ENCODE assay signal across 13 mouse cellular contexts in genomic region chr6:85218684-85219445, GRCm38 (mm10). TPM values are rescaled to one million over a fixed set of nuclear protein-coding genes. Genes with fewer than 3 reads are reported as not detected.
A peak's percentile ranks its signal among the peaks of the same experiment; 100 is the strongest.
DNase-seq lines count a peak whose midpoint lies in the region; ATAC-seq lines count a peak whose summit lies in the region.
"Had no signal": no experiment of that assay in that cellular context is flagged by ENCODE, and none has a peak within 500 bp of the region (broad histone marks: within the 10 kb centered on the region; RNA-seq: fewer than 3 reads in every experiment).

No protein-coding gene starts in this region.

- H3K9me3 ChIP-seq in heart, embryonic 10.5 days: no peaks in the 10 kb centered on the region
- H3K9me3 ChIP-seq in embryonic facial prominence, embryonic 11.5 days (replicated peaks; ENCODE audit: control insufficient read depth, low read length): no peaks in the 10 kb centered on the region
- H3K9me3 ChIP-seq in hindbrain, embryonic 15.5 days: no peaks in the 10 kb centered on the region
- H3K9me3 ChIP-seq: stomach, embryonic 15.5 days had no signal

- H3K36me3 ChIP-seq in heart, embryonic 10.5 days: no peaks in the 10 kb centered on the region
- no peaks in the 10 kb centered on the region for H3K36me3 ChIP-seq in embryonic facial prominence, embryonic 11.5 days (replicated peaks; ENCODE audit: control insufficient read depth, insufficient read depth, low read depth, low read length)
- no peaks in the 10 kb centered on the region for H3K36me3 ChIP-seq in hindbrain, embryonic 15.5 days
- H3K36me3 ChIP-seq: stomach, embryonic 15.5 days had no signal

- ATAC-seq in embryonic facial prominence, embryonic 11.5 days (replicated peaks; ENCODE audit: insufficient number of reproducible peaks, low FRiP score, low TSS enrichment, low read depth): no peak; the same call in 1 of the 2 replicates
- ATAC-seq in hindbrain, embryonic 15.5 days (ENCODE audit: low FRiP score, low read depth): no peak
- no peak for ATAC-seq in cerebellum, adult (ENCODE audit: insufficient number of reproducible peaks, low FRiP score, low TSS enrichment)

- no peak overlapping the region for H3K4me3 ChIP-seq in heart, embryonic 10.5 days
- no peak overlapping the region for H3K4me3 ChIP-seq in embryonic facial prominence, embryonic 11.5 days (ENCODE audit: low read depth, low read length)
- no peak overlapping the region for H3K4me3 ChIP-seq in hindbrain, embryonic 15.5 days
- H3K4me3 ChIP-seq: stomach, embryonic 15.5 days had no signal

- 0 out of 2 replicates have a peak overlapping the region, but pooled peaks have one; percentile 52 for H3K27ac ChIP-seq in heart, embryonic 10.5 days
- H3K27ac ChIP-seq in embryonic facial prominence, embryonic 11.5 days (replicated peaks; ENCODE audit: low read depth, low read length): no peak overlapping the region; the same call in 1 of the 2 replicates
- H3K27ac ChIP-seq in hindbrain, embryonic 15.5 days (replicated peaks): 0 out of 2 replicates have a peak overlapping the region, but pooled peaks have one; percentile 14
- H3K27ac ChIP-seq: stomach, embryonic 15.5 days had no signal

- intact Hi-C loops in heart, postnatal 10 days (cut with DNase I): no loop called here

- H3K27me3 ChIP-seq in heart, embryonic 10.5 days (ENCODE audit: insufficient read depth, poor library complexity, severe bottlenecking): peaks cover 25% of the 10 kb centered on the region
- no peaks in the 10 kb centered on the region for H3K27me3 ChIP-seq in embryonic facial prominence, embryonic 11.5 days (ENCODE audit: control insufficient read depth, insufficient read depth, low read length)
- 0 out of 2 replicates have a peak, but pooled peaks cover 2% of the 10 kb centered on the region for H3K27me3 ChIP-seq in hindbrain, embryonic 15.5 days
- H3K27me3 ChIP-seq: stomach, embryonic 15.5 days had no signal

- WGBS in heart, embryonic 10.5 days: 55% methylated on average over 5 of the region's 5 CpGs
- WGBS in embryonic facial prominence, embryonic 11.5 days: 43% methylated on average over 5 of the region's 5 CpGs
- 24% methylated on average over 5 of the region's 5 CpGs for WGBS in hindbrain, embryonic 15.5 days

- H3K4me1 ChIP-seq in heart, embryonic 10.5 days: peaks cover 38% of the 10 kb centered on the region
- peaks cover 9% of the 10 kb centered on the region for H3K4me1 ChIP-seq in embryonic facial prominence, embryonic 11.5 days (ENCODE audit: control insufficient read depth, insufficient read depth, low read length)
- H3K4me1 ChIP-seq in hindbrain, embryonic 15.5 days (replicated peaks): 0 out of 2 replicates have a peak, but pooled peaks cover 3% of the 10 kb centered on the region

- H3K9ac ChIP-seq in embryonic facial prominence, embryonic 11.5 days (replicated peaks; ENCODE audit: low read length): no peak overlapping the region
- no peak overlapping the region for H3K9ac ChIP-seq in hindbrain, embryonic 15.5 days
- H3K9ac ChIP-seq: stomach, embryonic 15.5 days had no signal

- H3K4me2 ChIP-seq in embryonic facial prominence, embryonic 11.5 days (ENCODE audit: low read depth, low read length): no peak overlapping the region
- no peak overlapping the region for H3K4me2 ChIP-seq in hindbrain, embryonic 15.5 days
- H3K4me2 ChIP-seq: stomach, embryonic 15.5 days had no signal

- no peak for DNase-seq in heart, embryonic 10.5 days (ENCODE audit: low spot score)
- DNase-seq in heart, postnatal 4 days: no peak
- DNase-seq in NIH3T3 (ENCODE audit: low read depth): peak; percentile 83
- DNase-seq in embryonic facial prominence, embryonic 11.5 days (ENCODE audit: low spot score): peak; percentile 71
- DNase-seq in ovary, postnatal 10 days (ENCODE audit: low spot score): no peak
- no peak for DNase-seq in heart, postnatal 10 days
- DNase-seq: cerebellum, adult 11-12 months; lung, postnatal 14 days had no signal

RNA-seq across cellular contexts. Expression of gene Emx1, which starts 31.6 kb away (rescaled TPM):
- polyA plus RNA-seq in heart, embryonic 10.5 days (2016; fragmentation: Nextera tagmentation; extraction: Ambion mirVana): 0.15 and 0.85 TPM in 2 replicates
- not detected for total RNA-seq in heart, postnatal 4 days (2021)
- 0.56 and 0.88 TPM in 2 replicates for polyA plus RNA-seq in embryonic facial prominence, embryonic 11.5 days (2014; fragmentation: Nextera tagmentation; extraction: Ambion mirVana)
- 1.9 TPM in 1 of 2 replicates, not detected in the other for polyA plus RNA-seq in hindbrain, embryonic 15.5 days (2015; fragmentation: Nextera tagmentation; extraction: Ambion mirVana)
- not detected for total RNA-seq in heart, postnatal 10 days (2021)
- total RNA-seq: granulocyte monocyte progenitor cell, adult 5-6 weeks; hematopoietic stem cell, adult 5-6 weeks had no signal
- polyA plus RNA-seq: stomach, embryonic 15.5 days had no signal

Comparison
In these comparisons a context has a peak if more than half of its experiments do, and no peak if none do; other contexts are left out.
1. DNase-seq: peak in NIH3T3 (single experiment) and embryonic facial prominence, embryonic 11.5 days (single experiment); none in heart, embryonic 10.5 days (single experiment), heart, postnatal 4 days (single experiment), ovary, postnatal 10 days (single experiment) and heart, postnatal 10 days (0 of 2).